ENCODE assay signal across 29 mouse cellular contexts in genomic region chr16:28832085-28832635, GRCm38 (mm10).
DNase-seq lines count a peak whose midpoint lies in the region; ATAC-seq and TF ChIP-seq lines count a peak whose summit lies in the region.
"Had no signal": no experiment of that assay in that cellular context is flagged by ENCODE, and none has a peak within 500 bp of the region (broad histone marks: within the 10 kb centered on the region; RNA-seq: fewer than 3 reads in every experiment).

No protein-coding gene starts in this region.

- 0 out of 2 replicates have a peak, but pooled peaks have one; percentile 52 for ATAC-seq in limb, embryonic 15.5 days (ENCODE audit: insufficient number of reproducible peaks, low FRiP score, low TSS enrichment, low read depth)
- ATAC-seq in hindbrain, postnatal 0 days: no peak; the same call in 1 of the 2 replicates
- ATAC-seq: activated CD4-positive, CD25-positive, alpha-beta regulatory T cell, adult 4 months; forebrain, postnatal 0 days; intestine, postnatal 0 days had no signal

- no peak overlapping the region for H3K27ac ChIP-seq in limb, embryonic 15.5 days
- H3K27ac ChIP-seq in limb, embryonic 10.5 days: no peak overlapping the region
- H3K27ac ChIP-seq in hindbrain, postnatal 0 days: no peak overlapping the region
- H3K27ac ChIP-seq: liver, embryonic 15.5 days; midbrain, embryonic 12.5 days; neural tube, embryonic 13.5 days; stomach, embryonic 15.5 days had no signal

- H3K4me3 ChIP-seq in limb, embryonic 15.5 days: no peak overlapping the region
- H3K4me3 ChIP-seq in limb, embryonic 10.5 days: no peak overlapping the region
- no peak overlapping the region for H3K4me3 ChIP-seq in hindbrain, postnatal 0 days (ENCODE audit: low read length)
- H3K4me3 ChIP-seq: erythroblast, embryonic 14.5 days; liver, embryonic 15.5 days; midbrain, embryonic 12.5 days; neural tube, embryonic 13.5 days; stomach, embryonic 15.5 days had no signal

- peak; percentile 84 for DNase-seq in heart, adult 11 months
- no peak for DNase-seq in heart, adult 9 months (ENCODE audit: low spot score in 2 of 2)
- no peak for DNase-seq in limb, embryonic 10.5 days (ENCODE audit: low spot score)
- DNase-seq in adrenal gland, postnatal 14 days: peak; percentile 50
- no peak for DNase-seq in hindbrain, postnatal 0 days (ENCODE audit: low spot score)
- DNase-seq in layer of hippocampus, adult 8-10 months (ENCODE audit: low spot score in 2 of 2): no peak
- no peak for DNase-seq in frontal cortex, postnatal 14 days (ENCODE audit: low spot score in 2 of 2)
- DNase-seq: B cell, adult 2 months; cerebellum, adult 11-12 months; cerebellum, adult 9-11 months; forebrain, postnatal 0 days; gastrocnemius, postnatal 25 days; heart, adult 18-20 months; heart, postnatal 14 days; kidney, adult 9 months; kidney, postnatal 10 days; layer of hippocampus, adult 9-11 months; lung, embryonic 14.5 days; lung, postnatal 36 days; right cerebral cortex, postnatal 14 days; thymus, postnatal 14 days had no signal

- no peak for TF ChIP-seq CTCF in hindbrain, postnatal 0 days (IDR thresholded peaks at IDR 0.05; ENCODE audit: low read depth)

- no peaks in the 10 kb centered on the region for H3K9me3 ChIP-seq in limb, embryonic 15.5 days
- no peaks in the 10 kb centered on the region for H3K9me3 ChIP-seq in limb, embryonic 10.5 days (replicated peaks)
- no peaks in the 10 kb centered on the region for H3K9me3 ChIP-seq in hindbrain, postnatal 0 days (ENCODE audit: low read length)
- H3K9me3 ChIP-seq: liver, embryonic 15.5 days; midbrain, embryonic 12.5 days; neural tube, embryonic 13.5 days; stomach, embryonic 15.5 days had no signal

- 83% methylated on average over 12 of the region's 12 CpGs for WGBS in limb, embryonic 15.5 days
- 93% methylated on average over 12 of the region's 12 CpGs for WGBS in limb, embryonic 10.5 days
- WGBS in hindbrain, postnatal 0 days: 42% methylated on average over 12 of the region's 12 CpGs

- no peaks in the 10 kb centered on the region for H3K27me3 ChIP-seq in limb, embryonic 15.5 days
- H3K27me3 ChIP-seq in limb, embryonic 10.5 days (ENCODE audit: low read depth, poor library complexity, severe bottlenecking): no peaks in the 10 kb centered on the region
- no peaks in the 10 kb centered on the region for H3K27me3 ChIP-seq in hindbrain, postnatal 0 days (ENCODE audit: insufficient read depth, low read length)
- H3K27me3 ChIP-seq: liver, embryonic 15.5 days; neural tube, embryonic 13.5 days; stomach, embryonic 15.5 days had no signal

- H3K9ac ChIP-seq in limb, embryonic 15.5 days: no peak overlapping the region
- H3K9ac ChIP-seq in hindbrain, postnatal 0 days (replicated peaks; ENCODE audit: low read length): no peak overlapping the region
- H3K9ac ChIP-seq: forebrain, postnatal 0 days; liver, embryonic 15.5 days; lung, embryonic 14.5 days; midbrain, embryonic 12.5 days; neural tube, embryonic 13.5 days; stomach, embryonic 15.5 days had no signal

- no peak overlapping the region for H3K4me2 ChIP-seq in limb, embryonic 15.5 days
- 0 out of 2 replicates have a peak overlapping the region, but pooled peaks have one; percentile 7 for H3K4me2 ChIP-seq in hindbrain, postnatal 0 days (ENCODE audit: low read depth, low read length)
- H3K4me2 ChIP-seq: liver, embryonic 15.5 days; lung, embryonic 14.5 days; midbrain, embryonic 12.5 days; neural tube, embryonic 13.5 days; stomach, embryonic 15.5 days had no signal

- H3K36me3 ChIP-seq in limb, embryonic 15.5 days: peaks cover 15% of the 10 kb centered on the region
- peaks cover 12% of the 10 kb centered on the region for H3K36me3 ChIP-seq in limb, embryonic 10.5 days
- peaks cover 10% of the 10 kb centered on the region; the same call in 1 of the 2 replicates for H3K36me3 ChIP-seq in hindbrain, postnatal 0 days (ENCODE audit: insufficient read depth, low read length)
- H3K36me3 ChIP-seq: liver, embryonic 15.5 days had no signal

- H3K4me1 ChIP-seq in limb, embryonic 15.5 days: no peaks in the 10 kb centered on the region
- H3K4me1 ChIP-seq in limb, embryonic 10.5 days: peaks cover 3% of the 10 kb centered on the region; the same call in 1 of the 2 replicates
- H3K4me1 ChIP-seq in hindbrain, postnatal 0 days (ENCODE audit: insufficient read depth, low read length): no peaks in the 10 kb centered on the region
- H3K4me1 ChIP-seq: liver, embryonic 15.5 days; stomach, embryonic 15.5 days had no signal

Comparison
In these comparisons a context has a peak if more than half of its experiments do, and no peak if none do; other contexts are left out.
1. DNase-seq: peak in heart, adult 11 months (single experiment) and adrenal gland, postnatal 14 days (single experiment); none in heart, adult 9 months (0 of 2), limb, embryonic 10.5 days (single experiment), hindbrain, postnatal 0 days (single experiment), layer of hippocampus, adult 8-10 months (0 of 2) and frontal cortex, postnatal 14 days (0 of 2).